Mouse (Mus musculus) lung, embryonic 16.5 days (tissue): ENCODE results near the gene Apopt1. TPM values are rescaled to one million over a fixed set of nuclear protein-coding genes. Genes with fewer than 3 reads are reported as not detected.

Source experiments
- ATAC-seq: fragments of 200-750 bp; cut with Nextera tagmentation; 2 replicates; pipeline ENCODE4 v1.8.0; 2017; ENCODE audit warnings: low read depth, mild to moderate bottlenecking, moderate library complexity
- H3K27ac ChIP-seq: fragments of 300-500 bp; sonication (generic); 2 replicates; pipeline ENCODE4 v1.5.1; 2014; ENCODE audit warnings: mild to moderate bottlenecking, control low read depth, low read length
- H3K27me3 ChIP-seq: fragments of 300-500 bp; sonication (generic); 2 replicates; pipeline ENCODE4 v1.6.1; 2014; ENCODE audit warnings: low read depth, low read length, mixed read lengths; ENCODE audit not compliant: control insufficient read depth, insufficient read depth
- H3K36me3 ChIP-seq: fragments of 300-500 bp; sonication (generic); 2 replicates; pipeline ENCODE4 v1.6.1; 2014; ENCODE audit warnings: low read length; ENCODE audit not compliant: control insufficient read depth, insufficient read depth
- H3K4me1 ChIP-seq: fragments of 300-500 bp; sonication (generic); replicated peaks from 2 replicates; pipeline ENCODE4 v1.6.1; 2014; ENCODE audit warnings: low read length, mixed read lengths; ENCODE audit not compliant: control insufficient read depth, insufficient read depth
- H3K4me2 ChIP-seq: fragments of 300-500 bp; sonication (generic); 2 replicates; pipeline ENCODE4 v1.6.1; 2014; ENCODE audit warnings: low read depth, low read length, control low read depth
- H3K4me3 ChIP-seq: fragments of 300-500 bp; sonication (generic); 2 replicates; pipeline ENCODE4 v1.5.1; 2014; ENCODE audit warnings: mild to moderate bottlenecking, low read length, control low read depth
- H3K9ac ChIP-seq: fragments of 300-500 bp; sonication (generic); 2 replicates; pipeline ENCODE4 v1.6.1; 2014; ENCODE audit warnings: low read length, control low read depth
- H3K9me3 ChIP-seq: fragments of 300-500 bp; sonication (generic); 2 replicates; pipeline ENCODE4 v1.6.1; 2016; ENCODE audit warnings: low read length; ENCODE audit not compliant: control insufficient read depth
- WGBS: fragments of 180-500 bp; shearing (Covaris S2); extraction: QIAGEN DNeasy Blood & Tissue Kit; methylation state at CpG from one replicate; pipeline ENCODE4 v1.1.7; 2014; 5-methylcytosine and 5-hydroxymethylcytosine counted together
- polyA plus RNA-seq: library from polyadenylated mRNA; unstranded; fragments of >200 nt; fragmentation: Nextera tagmentation; extraction: Ambion mirVana; gene quantifications from 2 replicates; pipeline ENCODE4 v1.2.1, GENCODE M21; 2015

The Apopt1 gene
- polyA plus RNA-seq, 1 experiment from 2014 or later: 45.7 TPM

GRCm38 (mm10) chr12:111768322-111768928 is 55.4 kb downstream of the Apopt1 start:
- no peak overlapping the region for H3K9ac ChIP-seq
- peaks cover 25% of the 10 kb centered on the region for H3K4me1 ChIP-seq
- H3K4me3 ChIP-seq: no peak overlapping the region
- no peaks in the 10 kb centered on the region for H3K27me3 ChIP-seq
- H3K4me2 ChIP-seq: no peak overlapping the region
- no peak overlapping the region; the same call in 1 of the 2 replicates for H3K27ac ChIP-seq
- peaks cover 6% of the 10 kb centered on the region for H3K36me3 ChIP-seq
- no peaks in the 10 kb centered on the region for H3K9me3 ChIP-seq
- no peak for ATAC-seq
- 82% methylated on average over 10 of the region's 10 CpGs for WGBS

GRCm38 (mm10) chr12:111769306-111769705 is 56.2 kb downstream of the Apopt1 start:
- Histone ChIP-seq H3K36me3 (peaks cover 9% of the 10 kb centered on the region), H3K4me3 (no peak overlapping the region), H3K27ac (peak overlapping the region; percentile 70), H3K4me1 (peaks cover 25% of the 10 kb centered on the region), H3K4me2 (0 out of 2 replicates have a peak overlapping the region, but pooled peaks have one; percentile 5), H3K9ac (peak overlapping the region; percentile 28; the same call in 1 of the 2 replicates), H3K9me3 (no peaks in the 10 kb centered on the region), H3K27me3 (no peaks in the 10 kb centered on the region)
- peak; percentile 78 for ATAC-seq
- WGBS: 20% methylated on average over 10 of the region's 10 CpGs

GRCm38 (mm10) chr12:111769816-111770577 is 56.9 kb downstream of the Apopt1 start:
- ATAC-seq: peak; percentile 75
- no peaks in the 10 kb centered on the region for H3K27me3 ChIP-seq
- 45% methylated on average over 9 of the region's 9 CpGs for WGBS
- H3K36me3 ChIP-seq: peaks cover 16% of the 10 kb centered on the region
- no peak overlapping the region for H3K4me2 ChIP-seq
- H3K27ac ChIP-seq: peak overlapping the region; percentile 70
- H3K4me3 ChIP-seq: no peak overlapping the region
- peaks cover 25% of the 10 kb centered on the region for H3K4me1 ChIP-seq
- no peak overlapping the region; the same call in 1 of the 2 replicates for H3K9ac ChIP-seq
- no peaks in the 10 kb centered on the region for H3K9me3 ChIP-seq

GRCm38 (mm10) chr12:111770651-111771050 is 57.6 kb downstream of the Apopt1 start:
- no peaks in the 10 kb centered on the region for H3K9me3 ChIP-seq
- no peak for ATAC-seq
- no peak overlapping the region for H3K4me2 ChIP-seq
- peak overlapping the region; percentile 15 for H3K27ac ChIP-seq
- 68% methylated on average over 10 of the region's 10 CpGs for WGBS
- peaks cover 22% of the 10 kb centered on the region for H3K36me3 ChIP-seq
- H3K4me1 ChIP-seq: peaks cover 23% of the 10 kb centered on the region
- no peaks in the 10 kb centered on the region for H3K27me3 ChIP-seq
- no peak overlapping the region for H3K9ac ChIP-seq
- no peak overlapping the region for H3K4me3 ChIP-seq

GRCm38 (mm10) chr12:111774156-111774555 is 61.1 kb downstream of the Apopt1 start:
- H3K4me3 ChIP-seq: no peak overlapping the region
- peaks cover 10% of the 10 kb centered on the region for H3K4me1 ChIP-seq
- no peaks in the 10 kb centered on the region for H3K9me3 ChIP-seq
- no peak for ATAC-seq
- H3K9ac ChIP-seq: no peak overlapping the region
- H3K27ac ChIP-seq: no peak overlapping the region
- H3K27me3 ChIP-seq: no peaks in the 10 kb centered on the region
- peaks cover 51% of the 10 kb centered on the region for H3K36me3 ChIP-seq
- WGBS: 76% methylated on average over 16 of the region's 16 CpGs
- H3K4me2 ChIP-seq: no peak overlapping the region

GRCm38 (mm10) chr12:111774845-111775244 is 61.8 kb downstream of the Apopt1 start:
- no peak overlapping the region for H3K4me2 ChIP-seq
- ATAC-seq: no peak
- H3K4me1 ChIP-seq: peaks cover 3% of the 10 kb centered on the region
- H3K9ac ChIP-seq: no peak overlapping the region
- H3K9me3 ChIP-seq: no peaks in the 10 kb centered on the region
- H3K27ac ChIP-seq: no peak overlapping the region
- H3K27me3 ChIP-seq: no peaks in the 10 kb centered on the region
- H3K36me3 ChIP-seq: peaks cover 58% of the 10 kb centered on the region
- H3K4me3 ChIP-seq: no peak overlapping the region
- 71% methylated on average over 15 of the region's 15 CpGs for WGBS

GRCm38 (mm10) chr12:111777919-111778318 is 64.9 kb downstream of the Apopt1 start:
- Histone ChIP-seq H3K27ac (no peak overlapping the region), H3K27me3 (no peaks in the 10 kb centered on the region), H3K4me2 (no peak overlapping the region), H3K9me3 (no peaks in the 10 kb centered on the region), H3K4me3 (no peak overlapping the region), H3K4me1 (no peaks in the 10 kb centered on the region), H3K36me3 (peaks cover 69% of the 10 kb centered on the region), H3K9ac (no peak overlapping the region)
- 91% methylated on average over 13 of the region's 13 CpGs for WGBS
- ATAC-seq: no peak

- 97% methylated on average over 1 of the region's 1 CpGs for whole genome bisulfite sequencing
- Histone ChIP-seq H3K4me3 (no peak overlapping the region), H3K36me3 (peaks cover 76% of the 10 kb centered on the region), H3K4me2 (no peak overlapping the region), H3K27ac (no peak overlapping the region), H3K4me1 (no peaks in the 10 kb centered on the region), H3K9me3 (no peaks in the 10 kb centered on the region), H3K27me3 (no peaks in the 10 kb centered on the region), H3K9ac (no peak overlapping the region)
- no peak for ATAC-seq
Observed at GRCm38 (mm10) chr12:111779544-111779943, 66.5 kb downstream of the Apopt1 start.

- ATAC-seq: no peak
- Histone ChIP-seq H3K36me3 (peaks cover 63% of the 10 kb centered on the region), H3K4me3 (no peak overlapping the region), H3K27ac (no peak overlapping the region), H3K4me1 (no peaks in the 10 kb centered on the region), H3K27me3 (no peaks in the 10 kb centered on the region), H3K9me3 (no peaks in the 10 kb centered on the region), H3K9ac (no peak overlapping the region), H3K4me2 (no peak overlapping the region)
- 65% methylated on average over 15 of the region's 15 CpGs for WGBS
Observed at GRCm38 (mm10) chr12:111785174-111785573, 72.1 kb downstream of the Apopt1 start.
